ENCODE assay signal across 19 mouse cellular contexts in the genomic region with DNA sequence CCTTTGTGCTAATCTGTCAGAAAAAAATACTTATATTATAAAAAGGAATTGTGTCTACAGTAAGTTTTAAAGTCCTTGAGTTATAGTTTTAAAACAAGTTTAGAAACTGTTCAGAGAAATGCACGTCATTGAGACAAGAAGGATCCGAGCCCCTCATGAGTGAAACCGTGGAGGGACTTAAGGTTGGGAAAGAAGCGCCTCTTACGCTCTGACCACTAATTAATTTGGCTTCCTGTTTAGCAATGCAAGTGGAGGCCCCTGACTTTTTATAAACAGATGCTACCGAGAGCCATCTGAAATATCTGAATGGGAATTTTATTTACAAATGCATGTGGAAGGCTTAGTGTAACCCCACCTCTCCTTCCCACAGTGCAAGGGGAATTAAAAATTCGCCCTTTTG. TPM values are rescaled to one million over a fixed set of nuclear protein-coding genes. Genes with fewer than 3 reads are reported as not detected.
DNase-seq lines count a peak whose midpoint lies in the region; ATAC-seq and TF ChIP-seq lines count a peak whose summit lies in the region.
"Had no signal": no experiment of that assay in that cellular context is flagged by ENCODE, and none has a peak within 500 bp of the region (broad histone marks: within the 10 kb centered on the region; RNA-seq: fewer than 3 reads in every experiment).

No protein-coding gene starts in this region.

- no peaks in the 10 kb centered on the region for H3K9me3 ChIP-seq in forebrain, embryonic 12.5 days
- H3K9me3 ChIP-seq in forebrain, embryonic 16.5 days (ENCODE audit: control insufficient read depth, low read length): no peaks in the 10 kb centered on the region
- no peaks in the 10 kb centered on the region for H3K9me3 ChIP-seq in midbrain, embryonic 10.5 days (replicated peaks)
- H3K9me3 ChIP-seq in midbrain, postnatal 0 days (ENCODE audit: low read length): no peaks in the 10 kb centered on the region
- H3K9me3 ChIP-seq in embryonic facial prominence, embryonic 10.5 days: no peaks in the 10 kb centered on the region
- H3K9me3 ChIP-seq: embryonic facial prominence, embryonic 13.5 days; forebrain, embryonic 15.5 days; heart, embryonic 12.5 days had no signal

- H3K4me2 ChIP-seq in forebrain, embryonic 12.5 days: no peak overlapping the region
- no peak overlapping the region for H3K4me2 ChIP-seq in forebrain, embryonic 16.5 days (ENCODE audit: low read length)
- H3K4me2 ChIP-seq in midbrain, postnatal 0 days (ENCODE audit: low read depth, low read length, poor library complexity, severe bottlenecking): no peak overlapping the region
- H3K4me2 ChIP-seq: embryonic facial prominence, embryonic 13.5 days; forebrain, embryonic 15.5 days; heart, embryonic 12.5 days had no signal

- H3K27me3 ChIP-seq in forebrain, embryonic 12.5 days: no peaks in the 10 kb centered on the region
- H3K27me3 ChIP-seq in forebrain, embryonic 16.5 days (replicated peaks; ENCODE audit: control insufficient read depth, insufficient read depth, low read length): no peaks in the 10 kb centered on the region
- peaks cover 7% of the 10 kb centered on the region for H3K27me3 ChIP-seq in midbrain, embryonic 10.5 days (ENCODE audit: low read depth, poor library complexity, severe bottlenecking)
- no peaks in the 10 kb centered on the region for H3K27me3 ChIP-seq in midbrain, postnatal 0 days (ENCODE audit: insufficient read depth, low read length)
- no peaks in the 10 kb centered on the region for H3K27me3 ChIP-seq in embryonic facial prominence, embryonic 10.5 days (replicated peaks; ENCODE audit: low read depth, poor library complexity, severe bottlenecking)
- H3K27me3 ChIP-seq: forebrain, embryonic 15.5 days; heart, embryonic 12.5 days had no signal

- 26% methylated on average over 7 of the region's 7 CpGs for WGBS in forebrain, embryonic 12.5 days
- WGBS in forebrain, embryonic 16.5 days: 33% methylated on average over 7 of the region's 7 CpGs
- 44% methylated on average over 7 of the region's 7 CpGs for WGBS in midbrain, embryonic 10.5 days
- 46% methylated on average over 7 of the region's 7 CpGs for WGBS in midbrain, postnatal 0 days
- WGBS in embryonic facial prominence, embryonic 10.5 days: 35% methylated on average over 7 of the region's 7 CpGs

- ATAC-seq in forebrain, embryonic 12.5 days (ENCODE audit: low FRiP score): no peak
- no peak for ATAC-seq in forebrain, embryonic 16.5 days
- ATAC-seq in midbrain, postnatal 0 days (ENCODE audit: low FRiP score): no peak
- ATAC-seq: activated CD4-positive, CD25-positive, alpha-beta regulatory T cell, adult 4 months; forebrain, embryonic 15.5 days; hindbrain, embryonic 16.5 days; inflammation-experienced regulatory T-cells, adult 6 months had no signal

- TF ChIP-seq CTCF in midbrain, postnatal 0 days (IDR thresholded peaks at IDR 0.05): no peak

- H3K36me3 ChIP-seq in forebrain, embryonic 12.5 days (replicated peaks): peaks cover 6% of the 10 kb centered on the region; the same call in 1 of the 2 replicates
- no peaks in the 10 kb centered on the region for H3K36me3 ChIP-seq in forebrain, embryonic 16.5 days (ENCODE audit: control insufficient read depth, insufficient read depth)
- H3K36me3 ChIP-seq in midbrain, embryonic 10.5 days: no peaks in the 10 kb centered on the region
- 0 out of 2 replicates have a peak, but pooled peaks cover 8% of the 10 kb centered on the region for H3K36me3 ChIP-seq in midbrain, postnatal 0 days (ENCODE audit: insufficient read depth, low read length)
- peaks cover 15% of the 10 kb centered on the region for H3K36me3 ChIP-seq in embryonic facial prominence, embryonic 10.5 days (replicated peaks)
- H3K36me3 ChIP-seq: forebrain, embryonic 15.5 days; heart, embryonic 12.5 days had no signal

- DNase-seq in midbrain, embryonic 10.5 days (ENCODE audit: low spot score): no peak
- DNase-seq in midbrain, postnatal 0 days (ENCODE audit: low spot score): no peak
- DNase-seq in embryonic facial prominence, embryonic 10.5 days (ENCODE audit: low spot score): no peak
- DNase-seq in adrenal gland, postnatal 14 days: no peak
- DNase-seq in cerebellum, postnatal 14 days: no peak
- DNase-seq: adrenal gland, postnatal 25 days; cerebellum, adult 18-20 months; cerebellum, adult 9-11 months; gastrocnemius, postnatal 10 days; heart, adult 2 months had no signal

- no peak overlapping the region for H3K4me3 ChIP-seq in forebrain, embryonic 12.5 days (replicated peaks)
- no peak overlapping the region for H3K4me3 ChIP-seq in forebrain, embryonic 16.5 days (replicated peaks; ENCODE audit: low read length)
- H3K4me3 ChIP-seq in midbrain, embryonic 10.5 days: 0 out of 2 replicates have a peak overlapping the region, but pooled peaks have one; percentile 1
- no peak overlapping the region for H3K4me3 ChIP-seq in midbrain, postnatal 0 days (ENCODE audit: low read depth, low read length)
- no peak overlapping the region for H3K4me3 ChIP-seq in embryonic facial prominence, embryonic 10.5 days
- H3K4me3 ChIP-seq: embryonic facial prominence, embryonic 13.5 days; forebrain, embryonic 15.5 days; heart, adult 2 months; heart, embryonic 12.5 days had no signal

- peaks cover 34% of the 10 kb centered on the region for H3K4me1 ChIP-seq in forebrain, embryonic 12.5 days
- H3K4me1 ChIP-seq in forebrain, embryonic 16.5 days (replicated peaks; ENCODE audit: control insufficient read depth, insufficient read depth, low read length): peaks cover 19% of the 10 kb centered on the region
- H3K4me1 ChIP-seq in midbrain, embryonic 10.5 days: peaks cover 39% of the 10 kb centered on the region
- H3K4me1 ChIP-seq in midbrain, postnatal 0 days (ENCODE audit: insufficient read depth, low read length): no peaks in the 10 kb centered on the region
- H3K4me1 ChIP-seq in embryonic facial prominence, embryonic 10.5 days: peaks cover 37% of the 10 kb centered on the region

- no peak overlapping the region for H3K9ac ChIP-seq in forebrain, embryonic 12.5 days
- no peak overlapping the region for H3K9ac ChIP-seq in forebrain, embryonic 16.5 days (replicated peaks; ENCODE audit: low read depth, low read length)
- H3K9ac ChIP-seq in midbrain, postnatal 0 days (replicated peaks; ENCODE audit: low read length, poor library complexity, severe bottlenecking): no peak overlapping the region
- H3K9ac ChIP-seq: embryonic facial prominence, embryonic 13.5 days; forebrain, embryonic 15.5 days; heart, embryonic 12.5 days had no signal

- peak overlapping the region; percentile 50; the same call in 1 of the 2 replicates for H3K27ac ChIP-seq in forebrain, embryonic 12.5 days
- H3K27ac ChIP-seq in forebrain, embryonic 16.5 days (ENCODE audit: low read length): no peak overlapping the region
- peak overlapping the region; percentile 69 for H3K27ac ChIP-seq in midbrain, embryonic 10.5 days (replicated peaks)
- no peak overlapping the region for H3K27ac ChIP-seq in midbrain, postnatal 0 days (ENCODE audit: low read depth, low read length)
- H3K27ac ChIP-seq in embryonic facial prominence, embryonic 10.5 days (replicated peaks): peak overlapping the region; percentile 31; the same call in 1 of the 2 replicates
- H3K27ac ChIP-seq: embryonic facial prominence, embryonic 13.5 days; forebrain, embryonic 15.5 days; heart, adult 2 months had no signal

RNA-seq across cellular contexts. Expression of a gene that starts 41.3 kb away (rescaled TPM):
- 12.7 and 13.1 TPM in 2 replicates for polyA plus RNA-seq in forebrain, embryonic 12.5 days (2016; fragmentation: Nextera tagmentation; extraction: Ambion mirVana)
- polyA plus RNA-seq in forebrain, embryonic 16.5 days (2015; fragmentation: Nextera tagmentation; extraction: Ambion mirVana): 8.8 and 10.2 TPM in 2 replicates
- polyA plus RNA-seq in midbrain, embryonic 10.5 days (2016; fragmentation: Nextera tagmentation; extraction: Ambion mirVana): 10.8 and 13.1 TPM in 2 replicates
- total RNA-seq in midbrain, postnatal 0 days (2014; rRNA removed): 8.4 and 10.6 TPM in 2 replicates
- 5.4 and 5.5 TPM in 2 replicates for polyA plus RNA-seq in midbrain, postnatal 0 days (2015; fragmentation: Nextera tagmentation; extraction: Ambion mirVana)
- polyA plus RNA-seq in embryonic facial prominence, embryonic 10.5 days (2016; fragmentation: Nextera tagmentation; extraction: Ambion mirVana): 14.2 and 16.5 TPM in 2 replicates
- total RNA-seq in adrenal gland, postnatal 14 days (2021): 32.9 and 33.6 TPM in 2 replicates
- total RNA-seq: MEL had no signal

RNA-seq across cellular contexts. Expression of a gene that starts 41.3 kb away (rescaled TPM):
- polyA plus RNA-seq in forebrain, embryonic 12.5 days (2016; fragmentation: Nextera tagmentation; extraction: Ambion mirVana): 4.2 and 6.0 TPM in 2 replicates
- polyA plus RNA-seq in forebrain, embryonic 16.5 days (2015; fragmentation: Nextera tagmentation; extraction: Ambion mirVana): 3.0 and 6.3 TPM in 2 replicates
- polyA plus RNA-seq in midbrain, embryonic 10.5 days (2016; fragmentation: Nextera tagmentation; extraction: Ambion mirVana): 3.2 and 3.4 TPM in 2 replicates
- 1.1 and 2.5 TPM in 2 replicates for total RNA-seq in midbrain, postnatal 0 days (2014; rRNA removed)
- polyA plus RNA-seq in midbrain, postnatal 0 days (2015; fragmentation: Nextera tagmentation; extraction: Ambion mirVana): 1.3 and 2.9 TPM in 2 replicates
- polyA plus RNA-seq in embryonic facial prominence, embryonic 10.5 days (2016; fragmentation: Nextera tagmentation; extraction: Ambion mirVana): 3.1 and 4.5 TPM in 2 replicates
- 5.0 and 7.7 TPM in 2 replicates for total RNA-seq in adrenal gland, postnatal 14 days (2021)

Comparison
In these comparisons a context has a peak if more than half of its experiments do, and no peak if none do; other contexts are left out.
1. H3K27ac ChIP-seq: peak in forebrain, embryonic 12.5 days (single experiment), midbrain, embryonic 10.5 days (single experiment) and embryonic facial prominence, embryonic 10.5 days (single experiment); none in forebrain, embryonic 16.5 days (single experiment) and midbrain, postnatal 0 days (single experiment).